Mouse (Mus musculus) myocyte (in vitro differentiated cells): ENCODE data around the gene A930018P22Rik. TPM values are rescaled to one million over a fixed set of nuclear protein-coding genes. Genes with fewer than 3 reads are reported as not detected.
"Not testable (repeated sequence)": the region's sequence is repeated elsewhere in the genome, so short reads cannot be mapped to it uniquely, and the experiment has no call there.

ENCODE experiments used
- H3K27me3 ChIP-seq: one replicate; pipeline ENCODE4 v1.6.1; 2011; ENCODE audit not compliant: control insufficient read depth, insufficient read depth, insufficient read length
- H3K36me3 ChIP-seq: one replicate; pipeline ENCODE4 v1.6.1; 2011; ENCODE audit not compliant: control insufficient read depth, insufficient read depth
- H3K4me2 ChIP-seq: one replicate; pipeline ENCODE4 v1.6.1; 2011; ENCODE audit warnings: low read depth, control low read depth
- H3K4me3 ChIP-seq: one replicate; pipeline ENCODE4 v1.5.1; 2011; ENCODE audit warnings: mild to moderate bottlenecking, control low read depth, moderate library complexity
- H3K79me2 ChIP-seq: one replicate; pipeline ENCODE4 v1.6.1; 2011; ENCODE audit not compliant: control insufficient read depth, insufficient read depth
- H3ac ChIP-seq: one replicate; pipeline ENCODE4 v1.6.1; 2011; ENCODE audit not compliant: control insufficient read depth, insufficient read length
- CEBPB ChIP-seq: IDR thresholded peaks from 2 replicates; pipeline ENCODE4 v1.6.1; 2011; ENCODE audit warnings: mild to moderate bottlenecking, moderate library complexity; ENCODE audit not compliant: poor library complexity, insufficient read depth, severe bottlenecking
- E2F4 ChIP-seq: IDR thresholded peaks from one replicate; pipeline ENCODE4 v1.6.1; 2011; ENCODE audit warnings: mild to moderate bottlenecking, control low read depth, moderate library complexity; ENCODE audit not compliant: insufficient read depth
- MYOD1 ChIP-seq, 3 experiments: IDR thresholded peaks; one replicate each; pipeline ENCODE4 v1.6.1; 2011; ENCODE audit warnings: control low read depth in 2 of 3, low read depth in 2 of 3, mild to moderate bottlenecking in 2 of 3, moderate library complexity in 1 of 3; ENCODE audit not compliant: insufficient read length in 2 of 3, control insufficient read depth in 1 of 3
- MYOG ChIP-seq, 3 experiments: IDR thresholded peaks; one replicate each; pipeline ENCODE4 v1.6.1; 2011; ENCODE audit warnings: control low read depth in 2 of 3, low read depth in 2 of 3, mild to moderate bottlenecking in 2 of 3; ENCODE audit not compliant: insufficient read length in 2 of 3, control insufficient read depth in 1 of 3, insufficient read depth in 1 of 3
- POLR2A ChIP-seq: IDR thresholded peaks from one replicate; pipeline ENCODE4 v1.6.1; 2011; ENCODE audit warnings: low read depth, mild to moderate bottlenecking, control low read depth, moderate library complexity; ENCODE audit not compliant: insufficient read length
- POLR2AphosphoS2 ChIP-seq: IDR thresholded peaks from one replicate; pipeline ENCODE4 v1.6.1; 2011; ENCODE audit warnings: low read depth, control low read depth; ENCODE audit not compliant: insufficient read length
- REST ChIP-seq: IDR thresholded peaks from one replicate; pipeline ENCODE4 v1.6.1; 2011; ENCODE audit warnings: mild to moderate bottlenecking, control low read depth, moderate library complexity; ENCODE audit not compliant: insufficient read depth, insufficient read length
- SRF ChIP-seq: IDR thresholded peaks from one replicate; pipeline ENCODE4 v1.6.1; 2011; ENCODE audit warnings: low read depth; ENCODE audit not compliant: control insufficient read depth, insufficient read length
- TCF12 ChIP-seq: IDR thresholded peaks from one replicate; pipeline ENCODE4 v1.6.1; 2011; ENCODE audit warnings: mild to moderate bottlenecking, control low read depth; ENCODE audit not compliant: poor library complexity, insufficient read depth, severe bottlenecking
- TCF3 ChIP-seq: IDR thresholded peaks from one replicate; pipeline ENCODE4 v1.6.1; 2011; ENCODE audit warnings: low read depth, control low read depth; ENCODE audit not compliant: insufficient read length
- USF1 ChIP-seq: IDR thresholded peaks from one replicate; pipeline ENCODE4 v1.6.1; 2011; ENCODE audit warnings: low read depth, mild to moderate bottlenecking, control low read depth, moderate library complexity
- polyA plus RNA-seq: library from polyadenylated mRNA; unstranded; fragments of >200 nt; fragmentation: generic; extraction: Trizol; gene quantifications from one replicate; pipeline ENCODE4 v1.2.1, GENCODE M21; 2012; ENCODE audit warnings: missing spikeins

Gene A930018P22Rik
- polyA plus RNA-seq = 0.08 TPM

DNA sequence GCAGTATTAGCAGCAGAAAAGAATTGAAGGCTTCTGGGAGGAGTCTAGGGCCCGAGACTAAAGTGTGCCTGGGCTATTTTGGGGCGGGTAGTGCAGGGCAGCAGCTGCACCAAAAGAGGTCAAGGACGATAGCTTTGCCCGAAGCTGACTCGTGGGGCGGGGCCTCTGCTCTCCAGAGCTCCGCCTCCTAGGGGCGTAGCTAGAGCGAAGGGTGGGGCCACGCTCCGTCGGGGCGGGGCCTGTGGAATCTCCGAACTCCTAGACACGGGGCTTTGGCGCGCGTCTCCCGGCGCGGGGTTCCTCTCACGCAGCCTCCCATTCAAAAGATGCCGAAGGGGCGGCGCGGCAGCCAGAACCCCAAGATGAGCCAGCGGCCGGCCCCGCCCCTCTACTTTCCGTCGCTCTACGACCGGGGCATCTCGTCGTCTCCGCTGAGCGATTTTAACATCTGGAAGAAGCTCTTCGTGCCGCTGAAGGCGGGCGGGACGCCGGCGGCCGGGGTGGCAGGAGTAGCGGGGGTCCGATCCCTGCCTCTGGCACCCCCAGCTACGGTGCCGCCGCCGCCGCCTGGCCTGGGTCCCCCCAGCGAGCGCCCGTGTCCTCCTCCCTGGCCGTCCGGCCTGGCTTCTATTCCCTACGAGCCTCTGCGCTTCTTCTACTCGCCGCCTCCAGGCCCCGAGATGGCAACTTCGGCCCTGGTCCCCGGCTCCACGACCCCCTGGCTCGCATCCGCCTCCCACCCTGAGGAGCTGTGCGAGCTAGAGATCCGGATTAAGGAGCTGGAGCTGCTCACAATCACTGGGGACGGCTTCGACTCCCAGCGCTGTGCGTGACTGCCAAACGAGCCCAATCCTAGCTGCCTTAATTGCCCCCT lies at the start of gene A930018P22Rik:
Gene A930018P22Rik, plus strand, starts transcription at position 265 of the 874 bp plus-strand sequence.
- Histone ChIP-seq H3K27me3 (no peaks in the 10 kb centered on the region), H3K4me3 (peak within 1 kb of the TSS; percentile 18), H3K36me3 (no peaks in the 10 kb centered on the region), H3K4me2 (peak within 1 kb of the TSS; percentile 78), H3K79me2 (no peaks in the 10 kb centered on the region), H3ac (no peak within 1 kb of the TSS)
- TF ChIP-seq REST (no peak), CEBPB (no peak), POLR2AphosphoS2 (peak; percentile 66), SRF (peak; percentile 58), MYOD1 (IDR thresholded peaks at IDR 0.05; ENCODE audit: control insufficient read depth in 1 of 3, insufficient read length in 2 of 3, low read depth in 2 of 3) (peak; percentile 85 to 89 (median 85)), POLR2A (peak; percentile 68), TCF12 (no peak), E2F4 (no peak), USF1 (no peak), MYOG (IDR thresholded peaks at IDR 0.05; ENCODE audit: control insufficient read depth in 1 of 3, insufficient read depth in 1 of 3, insufficient read length in 2 of 3, low read depth in 2 of 3) (peak; percentile 55 to 89 (median 82))

DNA sequence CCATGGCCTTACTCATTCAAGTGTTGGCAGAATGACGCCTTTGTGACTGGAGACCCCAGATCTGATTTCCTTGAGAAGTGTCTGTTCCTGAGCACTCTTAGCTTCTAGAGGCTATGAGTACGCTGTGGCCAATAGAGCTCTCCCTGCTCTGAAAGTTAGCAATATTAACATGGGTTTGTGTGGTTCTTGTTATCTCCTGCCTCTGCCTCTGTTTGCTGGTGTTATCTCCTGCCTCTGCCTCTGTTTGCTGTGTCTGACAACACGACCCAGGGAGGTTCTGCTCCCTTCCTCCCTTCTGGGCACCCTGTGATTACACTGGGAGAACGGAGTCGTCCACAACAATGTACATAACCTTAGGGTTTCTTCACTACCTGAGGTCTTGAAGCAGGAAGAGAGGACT lies 44.3 kb upstream of the A930018P22Rik start:
- not testable (repeated sequence) for H3K4me2 ChIP-seq, H3K27me3 ChIP-seq, H3K79me2 ChIP-seq, H3K4me3 ChIP-seq, H3ac ChIP-seq, H3K36me3 ChIP-seq

GRCm38 (mm10) chr2:104081436-104082050 lies 41.0 kb upstream of the A930018P22Rik start:
- H3K27me3 ChIP-seq, H3K4me3 ChIP-seq, H3ac ChIP-seq, H3K4me2 ChIP-seq, H3K79me2 ChIP-seq, H3K36me3 ChIP-seq: not testable (repeated sequence)

GRCm38 (mm10) chr2:104082474-104082873 lies 40.1 kb upstream of the A930018P22Rik start:
- Histone ChIP-seq H3ac (no peak overlapping the region), H3K79me2 (no peaks in the 10 kb centered on the region)
- TF ChIP-seq MYOD1 (IDR thresholded peaks at IDR 0.05; ENCODE audit: control insufficient read depth in 1 of 3, insufficient read length in 2 of 3, low read depth in 2 of 3) (no peak), POLR2AphosphoS2 (no peak), E2F4 (no peak), SRF (no peak), CEBPB (no peak), MYOG (IDR thresholded peaks at IDR 0.05; ENCODE audit: control insufficient read depth in 1 of 3, insufficient read depth in 1 of 3, insufficient read length in 2 of 3, low read depth in 2 of 3) (no peak), REST (no peak), TCF3 (no peak), TCF12 (no peak)

DNA sequence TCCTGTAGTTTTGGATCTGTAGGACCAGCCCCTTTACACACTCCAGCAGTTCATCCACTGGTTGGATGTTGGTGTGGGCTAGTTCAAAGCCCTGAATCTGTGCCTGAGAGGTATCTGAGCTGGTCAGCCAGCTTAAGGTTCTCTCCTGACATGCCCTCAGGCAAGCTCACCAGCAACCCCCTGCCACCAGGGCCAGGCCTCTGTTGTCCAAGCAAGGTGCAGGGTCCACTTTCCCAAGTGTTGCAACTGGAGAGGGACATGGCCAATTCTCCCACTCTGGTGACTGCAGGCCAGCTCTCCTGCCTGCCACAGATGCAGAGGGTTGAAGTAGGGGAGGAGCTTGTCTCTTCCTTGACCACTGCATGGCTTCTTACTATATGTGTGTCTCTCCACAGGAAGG lies 38.5 kb upstream of the A930018P22Rik start:
- not testable (repeated sequence) for H3K4me3 ChIP-seq, H3K27me3 ChIP-seq, H3K4me2 ChIP-seq, H3K36me3 ChIP-seq, H3ac ChIP-seq, H3K79me2 ChIP-seq

More at GRCm38 (mm10) chr2:104082474-104082873, 40.1 kb upstream of the A930018P22Rik start:
- no peaks in the 10 kb centered on the region for H3K27me3 ChIP-seq
- no peak overlapping the region for H3K4me2 ChIP-seq
- no peak overlapping the region for H3K4me3 ChIP-seq
- no peaks in the 10 kb centered on the region for H3K36me3 ChIP-seq

- not testable (repeated sequence) for H3K36me3 ChIP-seq, H3K4me2 ChIP-seq, H3K4me3 ChIP-seq, H3ac ChIP-seq, H3K27me3 ChIP-seq, H3K79me2 ChIP-seq
These were observed 35.0 kb upstream of the A930018P22Rik start for GRCm38 (mm10) chr2:104087562-104087961.
